Mouse (Mus musculus) liver, embryonic 14 days (tissue): Measurements from ENCODE around the gene Gm49486. TPM values are rescaled to one million over a fixed set of nuclear protein-coding genes. Genes with fewer than 3 reads are reported as not detected.

ENCODE experiments used
- polyA plus RNA-seq: library from polyadenylated mRNA; depleted of rRNA; stranded (reverse); fragments of >200 nt; gene quantifications from 2 replicates; pipeline ENCODE4 v1.2.3, GENCODE M21; 2012; rRNA removed

Gene Gm49486
- 0.03 TPM in 1 of 2 replicates, not detected in the other for polyA plus RNA-seq

DNA sequence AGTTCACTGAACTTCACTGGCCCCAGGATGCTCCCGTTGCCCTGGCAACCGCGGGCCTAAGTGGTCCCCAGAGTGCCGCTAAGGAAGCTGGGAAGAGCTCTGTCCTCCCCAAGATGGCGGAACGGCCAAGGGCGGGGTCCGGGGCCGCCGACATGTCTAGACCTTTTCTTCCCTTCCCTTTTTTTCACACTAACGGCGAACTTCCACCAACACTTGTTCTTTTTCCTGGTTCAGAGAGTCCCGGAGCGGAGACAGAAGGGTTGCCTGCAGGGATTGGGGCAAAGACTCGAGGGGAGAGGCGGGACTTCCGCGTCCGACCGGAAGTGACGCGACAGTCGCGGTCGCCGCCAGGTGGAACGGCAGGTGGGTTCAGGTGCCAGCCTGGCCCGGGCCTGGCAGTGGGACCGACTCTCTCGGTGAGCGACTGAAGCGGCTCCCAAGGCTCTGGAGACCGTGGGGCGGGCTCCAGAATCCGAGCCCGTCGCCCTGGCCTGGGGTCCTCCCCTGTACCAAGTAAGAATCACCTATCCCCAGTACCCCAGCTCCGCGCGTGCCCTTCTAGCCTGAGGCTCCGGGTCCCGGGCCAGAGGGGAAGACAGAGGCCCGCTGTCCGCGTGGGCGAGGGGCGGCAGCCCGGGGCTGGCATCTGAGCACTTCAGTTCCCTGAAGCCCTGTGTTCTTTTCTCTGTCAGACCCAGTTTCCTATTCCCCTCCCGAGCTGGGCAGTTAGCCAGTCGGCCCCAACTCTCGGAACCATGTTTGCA lies at the start of gene Gm49486, which contains the start of gene Pick1:
TSS of gene Gm49486 (plus strand) at position 334 of the 764 bp plus-strand sequence.
TSS of gene Pick1 (plus strand) at position 116 of the 764 bp plus-strand sequence.

DNA sequence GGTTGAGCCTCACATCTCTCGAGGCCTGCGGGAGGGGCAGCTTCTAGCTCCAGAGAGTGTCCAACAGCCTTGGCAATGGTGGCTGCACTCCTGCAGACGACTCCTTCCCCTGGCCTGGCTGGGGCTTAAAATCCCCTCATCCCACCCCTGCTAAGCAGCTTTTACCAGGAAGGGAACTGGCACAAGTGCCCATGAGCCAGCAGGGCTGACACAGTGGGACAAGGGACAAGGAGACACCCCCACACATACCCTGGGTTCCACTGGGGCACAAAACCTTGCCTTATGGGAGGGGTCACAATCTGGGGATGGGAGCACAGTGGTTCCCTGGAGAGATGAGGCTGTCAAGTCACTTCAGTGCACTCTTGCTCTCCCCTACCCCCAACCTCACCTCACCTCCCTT lies 25.5 kb downstream of the Gm49486 start, which contains the start of gene Slc16a8:
TSS of gene Slc16a8 (minus strand) at position 101 of the 400 bp plus-strand sequence.

GRCm38 (mm10) chr15:79285399-79285798 lies 56.2 kb downstream of the Gm49486 start, which contains the start of gene Baiap2l2:
TSS of gene Baiap2l2 (minus strand) at chr15:79285537.

Other genes with a start within 250 kb of the Gm49486 start
- 61.4 and 66.7 TPM in 2 replicates for gene H1f0, start 200.9 kb upstream of the Gm49486 start, polyA plus RNA-seq
- gene Galr3, start 187.5 kb upstream of the Gm49486 start, polyA plus RNA-seq = 0.19 and 0.29 TPM in 2 replicates
- 33.1 and 40.3 TPM in 2 replicates for gene Ankrd54, start 166.5 kb upstream of the Gm49486 start, polyA plus RNA-seq
- gene Eif3l, start 154.2 kb upstream of the Gm49486 start, polyA plus RNA-seq = 93.1 and 113 TPM in 2 replicates
- 1.4 and 1.6 TPM in 2 replicates for gene Micall1, start 120.5 kb upstream of the Gm49486 start, polyA plus RNA-seq
- 120 and 139 TPM in 2 replicates for gene Polr2f, start 88.4 kb upstream of the Gm49486 start, polyA plus RNA-seq
- 0.21 and 0.23 TPM in 2 replicates for gene 1700088E04Rik, start 88.1 kb upstream of the Gm49486 start, polyA plus RNA-seq
- gene Sox10, start 64.2 kb upstream of the Gm49486 start, polyA plus RNA-seq = 0.09 and 0.12 TPM in 2 replicates
- gene Pick1, start 218 bp upstream of the Gm49486 start, polyA plus RNA-seq = 11.5 and 12.3 TPM in 2 replicates
- gene Slc16a8, start 25.4 kb downstream of the Gm49486 start, polyA plus RNA-seq = not detected in 2 replicates
- gene Baiap2l2, start 56.1 kb downstream of the Gm49486 start, polyA plus RNA-seq = 3.3 and 3.4 TPM in 2 replicates
- gene Pla2g6, start 99.0 kb downstream of the Gm49486 start, polyA plus RNA-seq = 8.4 and 10.3 TPM in 2 replicates
- 2.3 and 2.5 TPM in 2 replicates for gene Maff, start 117.2 kb downstream of the Gm49486 start, polyA plus RNA-seq
- gene Tmem184b, start 174.2 kb downstream of the Gm49486 start, polyA plus RNA-seq = 6.5 and 6.6 TPM in 2 replicates
- gene Csnk1e, start 226.2 kb downstream of the Gm49486 start, polyA plus RNA-seq = 9.3 and 9.7 TPM in 2 replicates